Mouse (Mus musculus) spleen, postnatal 10 days (tissue): ENCODE measurements around the gene Kcnk3.

Experiments
- DNase-seq, 2 experiments: peaks; one replicate each; pipeline ENCODE4 v3.0.0; 2021 to 2022; ENCODE audit warnings: low spot score in 2 of 2

Kcnk3 gene

DNA sequence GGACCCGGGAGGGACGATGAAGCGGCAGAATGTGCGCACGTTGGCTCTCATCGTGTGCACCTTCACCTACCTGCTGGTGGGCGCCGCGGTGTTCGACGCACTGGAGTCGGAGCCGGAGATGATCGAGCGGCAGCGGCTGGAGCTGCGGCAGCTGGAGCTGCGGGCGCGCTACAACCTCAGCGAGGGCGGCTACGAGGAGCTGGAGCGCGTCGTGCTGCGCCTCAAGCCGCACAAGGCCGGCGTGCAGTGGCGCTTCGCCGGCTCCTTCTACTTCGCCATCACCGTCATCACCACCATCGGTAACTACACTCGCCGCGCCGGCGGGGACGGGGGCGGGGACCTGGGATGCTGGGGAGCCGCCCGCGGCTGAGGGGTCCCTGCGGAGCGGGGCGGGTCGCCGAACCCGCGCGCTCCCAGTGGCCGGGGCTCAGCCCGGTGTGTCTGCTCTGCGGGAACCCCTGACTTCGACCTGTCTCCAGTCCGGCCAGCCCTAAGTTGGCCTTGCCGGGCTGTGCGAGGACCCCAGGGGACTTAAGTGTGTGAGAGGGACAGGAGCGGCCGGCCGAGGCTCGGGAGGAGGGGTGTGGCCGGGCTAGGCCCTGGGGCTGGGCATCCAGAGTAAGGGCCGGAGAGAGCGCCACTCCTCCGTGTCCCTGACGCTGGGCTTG lies 465 bp downstream of the Kcnk3 start:
- DNase-seq = peak in 1 of 2 experiments; percentile 25

DNA sequence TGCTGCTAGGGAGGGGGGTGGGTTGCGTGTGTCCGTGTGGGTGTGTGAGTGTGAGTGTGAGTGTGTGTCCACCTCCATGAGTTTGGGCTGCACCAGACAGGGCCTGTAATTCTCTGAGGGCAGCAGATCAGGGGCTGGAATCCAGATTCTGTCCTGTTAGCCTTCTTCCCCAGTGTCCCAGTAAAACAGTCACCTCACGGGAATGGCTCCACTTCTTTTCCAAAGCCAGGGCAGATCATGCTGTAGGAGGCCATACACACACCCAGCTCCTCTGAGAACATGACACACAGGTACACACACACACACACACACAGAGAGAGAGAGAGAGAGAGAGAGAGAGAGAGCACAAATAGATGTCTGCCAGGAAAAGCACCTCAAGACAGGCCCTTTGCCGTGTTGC lies 1.1 kb downstream of the Kcnk3 start:
- no peak for DNase-seq

DNA sequence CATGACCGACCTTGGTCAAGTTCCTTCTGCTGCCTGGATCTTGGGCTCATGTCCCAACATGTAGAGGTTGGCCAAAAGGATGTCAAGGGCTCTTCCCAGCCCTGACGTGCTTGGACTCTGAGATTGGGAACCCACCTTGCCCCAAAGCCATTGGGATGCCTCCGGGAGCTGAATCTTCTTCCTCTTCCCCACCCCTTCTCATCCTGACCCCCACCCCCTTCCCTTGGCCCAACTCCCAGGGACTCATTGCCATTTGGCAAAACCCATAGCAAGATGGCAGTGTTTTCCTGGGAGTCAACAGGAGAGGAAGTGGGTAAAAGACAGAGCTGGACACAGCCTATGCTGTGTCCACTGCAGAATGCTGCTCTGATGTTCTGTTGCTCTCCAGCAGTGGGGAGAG lies 1.6 kb downstream of the Kcnk3 start:
- no peak for DNase-seq

DNA sequence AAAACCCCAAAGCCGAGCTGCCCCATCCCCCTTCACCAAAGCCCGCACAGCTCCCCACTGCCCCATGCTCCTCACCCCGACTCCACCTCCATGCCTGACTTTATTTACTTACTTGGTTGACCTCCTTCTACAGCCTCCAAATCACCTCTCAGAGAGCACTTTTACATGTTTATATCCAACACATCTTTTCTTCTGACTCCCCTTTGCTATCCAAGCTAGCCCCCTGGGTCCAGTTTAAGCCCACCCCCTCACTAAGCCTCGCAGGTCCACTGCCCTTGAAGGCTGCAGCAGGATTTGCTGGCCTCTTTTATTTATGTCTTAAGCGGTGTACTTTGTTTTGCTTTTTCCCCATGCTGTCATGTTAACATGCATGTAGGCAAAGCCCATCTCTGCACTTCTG lies 2.3 kb downstream of the Kcnk3 start:
- DNase-seq = no peak

DNA sequence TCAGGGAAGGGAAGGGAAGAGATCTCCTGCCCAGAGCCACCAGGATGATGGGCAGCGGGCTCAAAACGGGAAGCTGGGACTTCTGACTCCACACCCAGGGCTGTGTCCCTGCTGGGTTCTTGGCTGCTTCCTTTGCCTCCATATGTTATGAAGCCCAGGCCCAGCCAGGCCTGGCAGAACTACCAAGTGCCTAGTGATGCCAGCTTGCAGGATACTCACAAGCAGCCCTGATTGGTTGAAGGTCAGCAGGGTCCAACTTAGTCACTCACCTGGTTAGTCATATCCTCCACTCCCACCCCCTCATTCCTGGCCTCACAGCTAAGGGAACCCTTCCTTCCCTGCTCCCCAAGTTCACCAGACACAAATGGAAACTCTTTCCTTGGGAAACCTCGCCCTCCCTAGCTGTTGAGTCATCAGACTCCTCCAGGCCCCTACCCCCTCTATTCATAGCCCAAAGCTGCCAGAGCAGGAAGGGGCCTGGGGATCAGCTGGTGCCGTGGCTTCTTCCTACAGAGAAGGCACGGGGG lies 3.3 kb downstream of the Kcnk3 start:
- no peak for DNase-seq

DNA sequence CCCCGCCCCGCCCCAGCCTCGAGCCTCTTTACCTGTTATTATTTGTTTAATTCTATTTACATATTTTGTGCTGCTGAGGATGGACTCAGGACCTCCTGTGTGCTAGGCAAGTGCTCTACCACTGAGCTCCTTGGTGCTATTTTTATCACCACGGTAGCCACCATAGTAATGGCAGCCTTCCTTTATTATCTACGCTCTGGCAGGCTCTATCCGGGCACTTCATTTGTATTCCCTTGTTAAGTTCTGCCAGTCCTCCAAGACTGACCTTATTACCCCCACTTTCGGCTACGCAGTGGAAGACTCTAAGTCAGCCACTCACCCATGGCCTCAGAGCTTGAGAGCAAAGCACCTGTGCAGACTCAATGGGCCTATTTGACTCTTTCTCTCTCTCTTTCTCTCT lies 3.8 kb downstream of the Kcnk3 start:
- no peak for DNase-seq

DNA sequence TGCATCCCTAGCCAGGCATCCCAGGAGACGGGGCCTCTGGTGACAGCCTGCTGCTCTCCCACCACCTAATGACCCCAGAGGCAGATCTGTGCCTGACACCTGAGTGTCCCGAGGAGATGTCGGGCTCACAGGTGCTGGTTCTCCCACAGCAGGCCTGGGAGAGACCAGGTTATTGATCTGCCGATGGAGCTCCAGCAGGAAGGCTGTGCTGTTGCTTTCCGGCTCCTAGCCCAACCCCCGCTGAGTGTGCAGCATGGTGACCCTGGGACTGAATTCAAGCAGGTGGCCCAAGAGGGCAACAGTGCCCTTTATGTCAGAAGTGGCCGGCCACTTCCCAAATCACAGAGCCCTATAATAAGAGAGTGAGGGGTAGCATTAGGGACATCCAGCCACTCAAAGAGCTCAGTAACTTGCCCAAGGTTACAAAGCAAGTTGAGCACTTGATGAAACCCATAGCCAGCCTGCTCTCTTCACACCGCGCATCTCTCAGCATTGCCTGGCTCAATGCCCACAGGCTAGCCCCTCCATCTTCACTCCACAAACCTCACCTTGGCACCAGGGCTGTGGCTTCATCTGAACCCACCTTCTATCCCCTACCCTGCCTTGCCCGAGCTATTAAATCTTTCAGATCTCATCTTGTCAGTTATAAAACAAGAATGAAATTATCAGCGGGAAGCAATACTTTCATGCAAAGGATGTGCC lies 4.5 kb downstream of the Kcnk3 start:
- DNase-seq = no peak

DNA sequence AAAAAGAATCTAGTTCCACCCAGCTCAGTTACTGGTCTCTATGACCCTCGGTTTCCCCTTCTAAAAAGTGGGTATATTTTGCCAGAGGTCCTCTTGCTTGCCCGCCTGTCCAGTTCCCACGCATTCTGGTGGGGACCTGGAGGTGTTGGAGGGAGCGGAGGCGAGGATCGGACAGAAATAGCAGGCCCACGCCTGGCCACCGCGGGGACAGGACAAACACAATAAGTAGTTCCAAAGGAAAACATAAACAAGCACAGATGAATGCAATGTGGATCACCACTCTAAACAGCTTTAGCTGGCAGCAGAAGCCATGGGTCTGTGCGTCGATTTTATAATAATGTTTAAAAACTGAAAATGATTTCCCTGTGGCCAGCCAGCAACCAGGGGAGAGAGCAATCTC lies 5.4 kb downstream of the Kcnk3 start:
- no peak for DNase-seq

DNA sequence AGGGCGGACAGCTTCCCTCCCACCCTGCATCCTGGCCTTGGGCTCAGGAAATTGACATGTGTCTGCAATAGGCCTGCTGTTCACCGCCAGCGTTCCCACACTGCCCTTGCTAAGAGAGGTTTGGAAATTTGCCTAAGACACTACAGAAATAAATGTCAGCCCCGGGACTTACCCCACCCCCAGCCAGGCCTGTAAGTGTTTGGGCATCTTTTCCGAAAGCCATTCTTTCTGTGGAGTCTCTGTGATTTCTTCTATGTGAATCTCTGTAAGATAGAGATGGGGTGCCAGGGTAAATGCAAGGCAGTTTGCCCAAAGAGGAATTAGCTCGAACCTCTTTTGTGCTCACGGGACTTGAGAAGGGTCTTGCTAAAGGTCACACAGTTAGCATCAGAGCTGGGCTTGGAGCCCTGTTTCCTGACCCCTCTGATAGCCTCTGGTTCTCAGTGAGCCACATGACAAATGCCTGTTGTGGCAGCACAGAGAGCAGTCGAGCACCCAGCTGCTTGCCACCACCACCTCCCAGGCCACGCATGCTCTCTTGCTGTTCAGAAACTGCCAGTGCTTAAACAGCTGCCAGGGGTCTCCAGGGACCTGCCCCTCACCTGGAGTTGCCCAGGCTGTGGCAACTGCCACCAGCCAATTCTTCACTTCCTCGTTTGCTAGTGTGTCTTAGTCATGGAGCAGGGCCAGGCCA lies 6.0 kb downstream of the Kcnk3 start:
- DNase-seq = peak; percentile 13 to 78

DNA sequence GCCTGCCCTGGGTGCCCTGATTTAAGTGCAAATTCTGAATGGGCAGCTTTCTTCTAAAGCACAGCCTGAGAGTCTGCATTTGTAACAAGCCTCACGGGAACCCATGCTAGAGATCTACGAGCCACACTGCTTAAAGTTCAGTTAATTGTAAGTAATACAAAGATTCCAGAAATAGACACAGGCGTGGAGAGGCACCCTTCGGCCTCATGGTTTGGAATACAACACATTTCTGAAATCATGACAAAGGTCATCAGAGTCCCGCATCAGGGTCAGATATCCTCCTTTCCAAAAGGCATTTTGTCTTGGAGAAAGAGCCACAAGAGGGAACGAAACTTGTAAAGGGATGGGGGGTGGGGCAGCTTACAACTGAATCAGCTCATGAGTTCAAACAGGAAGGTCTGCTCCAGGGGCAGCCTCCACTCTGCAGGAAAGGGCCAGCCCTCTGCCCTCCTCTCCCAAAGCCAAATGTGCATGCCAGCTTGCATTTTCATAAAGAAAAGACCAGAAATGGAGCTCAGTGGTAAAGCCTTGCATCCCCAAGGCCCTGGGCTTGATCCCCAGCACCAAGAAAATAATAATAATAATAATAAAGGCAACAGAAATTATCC lies 7.1 kb downstream of the Kcnk3 start:
- no peak for DNase-seq

DNA sequence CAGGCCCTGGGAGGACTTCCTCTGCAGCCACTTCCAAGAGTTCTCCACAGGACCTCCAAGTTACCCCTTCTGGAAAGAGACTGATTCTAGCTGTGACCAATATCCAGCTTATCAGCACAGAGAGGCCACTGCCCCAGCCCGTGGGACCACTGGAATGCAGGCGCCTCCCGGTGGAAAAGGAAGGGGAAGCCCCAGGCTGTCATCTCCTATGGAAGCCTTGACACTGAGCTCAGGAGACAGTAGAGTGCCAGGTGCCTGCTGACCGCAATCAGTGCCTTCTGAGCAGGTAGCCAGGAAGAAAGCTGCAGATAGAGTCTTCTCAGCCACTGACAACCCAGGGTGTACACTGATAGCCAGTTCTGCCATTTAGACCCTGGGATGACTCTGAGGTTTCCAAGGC lies 13.4 kb downstream of the Kcnk3 start:
- no peak for DNase-seq

DNA sequence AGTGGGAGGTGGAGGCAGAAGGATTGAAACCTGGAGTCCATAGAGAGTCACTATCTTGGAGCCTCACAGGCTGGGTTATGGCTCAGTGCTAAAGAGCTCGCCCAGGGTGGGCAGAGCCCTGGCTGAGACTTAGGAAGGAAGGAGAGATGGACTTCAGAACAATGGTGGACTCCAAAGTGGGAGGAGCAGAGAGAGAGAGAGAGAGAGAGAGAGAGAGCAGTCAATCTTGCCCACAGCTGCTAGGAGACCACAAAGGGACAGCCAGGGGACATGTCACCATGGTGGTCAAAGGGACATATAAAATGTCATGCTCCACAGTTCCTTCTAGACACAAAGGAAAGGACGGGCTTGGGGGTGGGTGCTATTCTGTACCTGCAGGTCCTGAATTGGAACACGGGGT lies 15.3 kb downstream of the Kcnk3 start:
- no peak for DNase-seq

DNA sequence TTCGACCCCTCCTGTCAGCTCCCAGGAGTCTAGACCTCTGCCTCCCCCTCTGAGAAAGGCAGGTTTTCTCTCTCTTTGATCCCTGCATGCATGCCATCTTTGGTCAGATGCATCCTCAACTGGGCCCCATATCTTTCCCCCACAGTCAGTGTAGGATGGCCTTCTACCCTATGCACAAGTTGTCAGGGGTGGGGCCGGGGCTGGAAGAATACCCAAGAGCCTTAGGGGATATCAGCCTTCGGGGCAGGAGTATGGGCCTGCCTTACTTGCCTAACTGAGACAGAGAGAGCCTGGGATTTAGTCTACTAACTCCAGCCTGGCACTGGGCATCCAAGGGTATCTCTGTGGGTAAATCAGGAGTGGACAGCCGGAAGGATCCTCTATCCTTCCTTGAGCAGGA lies 16.0 kb downstream of the Kcnk3 start:
- no peak for DNase-seq

DNA sequence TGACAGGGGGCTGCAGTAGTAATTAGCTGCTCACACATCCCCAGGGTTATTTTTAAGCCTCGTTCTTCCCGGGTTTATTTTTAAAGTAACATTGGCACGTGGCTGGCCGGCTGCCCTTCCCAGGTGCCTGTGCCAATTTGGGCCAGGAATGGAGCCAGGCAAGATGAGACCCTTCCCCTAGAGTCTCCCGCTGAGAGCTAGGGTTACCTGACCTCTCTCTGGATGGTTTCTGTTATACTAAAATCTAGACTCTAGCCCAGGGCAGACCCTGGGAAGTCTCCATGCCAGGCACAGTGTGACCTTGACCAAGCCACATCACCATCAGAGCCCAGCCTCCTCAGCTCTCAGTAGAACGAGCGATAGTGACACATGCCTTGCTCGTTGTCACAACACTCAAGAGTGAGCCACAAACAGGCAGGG lies 16.8 kb downstream of the Kcnk3 start:
- no peak for DNase-seq

DNA sequence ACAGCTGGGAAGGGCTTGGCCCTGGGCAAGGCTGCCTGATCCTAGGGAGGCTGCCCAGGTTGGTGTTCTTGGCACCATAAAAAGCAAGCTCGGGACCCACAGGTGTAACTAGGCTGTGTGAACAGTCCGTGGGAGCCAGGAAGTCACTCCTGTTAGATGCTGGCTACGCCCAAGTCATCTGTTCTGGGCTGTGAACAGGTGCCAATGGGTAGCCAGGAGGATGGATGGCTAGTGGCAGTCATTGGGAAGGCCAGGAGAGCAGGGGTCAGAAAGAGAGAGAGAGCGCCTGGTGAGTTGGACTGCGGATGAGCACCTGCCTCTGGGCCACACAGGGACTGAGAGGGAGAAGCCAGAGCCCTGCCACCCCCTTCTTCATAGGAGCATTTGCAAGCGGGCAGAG lies 17.7 kb downstream of the Kcnk3 start:
- DNase-seq = no peak

DNA sequence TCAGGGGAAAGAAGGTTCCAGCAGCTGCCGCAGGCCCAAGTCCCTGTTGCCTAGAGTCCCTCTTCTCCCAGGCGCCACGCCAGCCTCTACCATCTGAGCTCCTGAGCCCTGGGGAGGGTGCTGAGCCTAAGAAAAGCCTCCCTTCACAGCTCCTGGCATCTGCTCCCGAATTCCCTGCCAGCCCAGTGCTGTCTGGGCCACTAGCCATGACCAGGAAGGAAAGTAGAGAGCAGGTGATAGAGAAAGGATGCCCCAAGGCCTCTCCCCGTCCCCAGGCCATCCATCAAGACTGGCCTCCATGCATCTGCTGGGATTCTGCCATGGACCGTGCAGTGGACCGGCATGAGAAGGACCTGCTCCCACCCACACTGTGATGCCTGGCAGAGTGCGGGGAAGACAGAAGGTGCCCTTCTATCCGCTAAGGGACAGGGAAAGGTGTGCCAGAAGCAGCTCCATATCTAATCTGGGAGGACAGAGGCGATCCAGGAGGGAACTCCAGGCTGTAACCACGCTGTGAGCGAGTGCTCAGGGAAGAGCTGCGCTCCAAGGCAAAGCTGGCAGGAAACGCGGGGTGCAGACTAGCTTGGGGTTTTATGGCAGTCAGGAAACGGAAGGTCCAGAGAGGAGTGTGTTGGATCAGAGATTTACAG lies 18.6 kb downstream of the Kcnk3 start:
- DNase-seq = no peak

DNA sequence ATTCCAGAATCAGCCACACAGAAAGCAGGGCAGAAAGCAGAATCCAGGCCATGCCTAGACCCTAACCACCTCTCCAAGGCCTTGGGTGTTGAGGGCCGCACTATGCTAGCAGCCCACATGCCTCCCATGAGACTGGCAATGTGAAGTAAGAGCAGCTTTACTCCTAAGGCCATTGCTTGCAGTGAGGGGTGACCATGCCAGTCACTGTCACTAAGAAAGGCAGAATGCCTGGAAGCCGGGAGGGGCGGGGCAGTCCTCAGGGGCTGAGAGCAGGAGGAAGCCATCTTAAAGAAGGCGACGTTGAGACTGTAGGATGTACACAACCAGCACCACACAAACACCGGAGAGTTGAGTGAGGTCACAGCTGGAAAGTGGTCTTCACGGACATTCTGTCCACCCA lies 21.1 kb downstream of the Kcnk3 start:
- no peak for DNase-seq

DNA sequence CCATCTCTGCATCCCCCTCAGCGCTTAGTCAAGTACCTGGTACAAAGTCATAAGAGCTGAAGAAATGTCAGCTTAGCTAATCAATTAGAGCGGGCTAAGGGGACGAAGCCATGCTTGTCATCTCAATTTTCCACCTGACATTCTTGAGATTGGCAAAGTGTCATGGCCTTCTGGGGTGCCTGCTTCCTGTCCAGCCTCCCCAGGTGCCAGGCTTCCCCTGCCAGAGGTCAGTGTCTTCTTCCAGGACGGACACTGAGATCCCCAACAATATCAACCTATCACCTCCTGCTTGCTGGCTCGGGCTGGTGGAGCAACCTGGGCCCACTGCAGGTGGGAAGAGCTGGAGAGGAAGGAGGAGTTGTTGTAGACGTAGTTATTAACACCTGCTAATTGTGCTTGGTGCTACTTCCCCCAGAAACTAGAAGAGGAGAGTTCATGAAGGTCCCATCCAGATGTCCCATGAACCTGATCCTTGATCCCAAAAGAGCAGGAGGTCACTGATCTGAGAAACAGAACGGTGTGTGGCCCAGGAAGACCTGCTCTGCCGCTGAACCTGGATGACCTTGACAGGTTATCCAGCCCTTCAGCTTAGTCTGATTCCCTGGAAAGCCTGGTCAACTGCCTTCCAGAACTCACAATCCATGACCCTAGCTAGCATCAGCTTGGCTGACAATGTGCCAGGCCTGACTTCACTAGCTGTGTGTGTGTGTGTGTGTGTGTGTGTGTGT lies 22.1 kb downstream of the Kcnk3 start:
- DNase-seq = no peak

DNA sequence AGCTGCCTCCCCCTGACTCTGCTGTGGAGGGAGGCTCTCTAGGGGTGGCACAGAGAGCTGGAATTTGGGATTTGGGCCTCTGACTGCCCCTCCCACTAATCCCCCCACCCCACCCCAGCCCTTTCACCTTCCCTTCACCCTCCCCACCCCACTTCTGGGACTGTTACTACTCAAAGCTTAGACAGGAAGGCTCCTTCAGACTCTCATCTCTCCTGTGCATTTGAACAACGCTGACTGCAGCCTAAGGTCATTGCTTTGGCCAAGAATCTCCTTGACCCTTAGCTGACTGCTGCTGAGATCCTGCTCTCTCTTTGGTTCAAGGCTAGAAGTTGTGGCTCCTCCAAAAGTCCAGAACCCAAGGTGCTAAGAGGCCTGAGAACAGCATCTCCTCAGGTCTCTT lies 23.1 kb downstream of the Kcnk3 start:
- no peak for DNase-seq

DNA sequence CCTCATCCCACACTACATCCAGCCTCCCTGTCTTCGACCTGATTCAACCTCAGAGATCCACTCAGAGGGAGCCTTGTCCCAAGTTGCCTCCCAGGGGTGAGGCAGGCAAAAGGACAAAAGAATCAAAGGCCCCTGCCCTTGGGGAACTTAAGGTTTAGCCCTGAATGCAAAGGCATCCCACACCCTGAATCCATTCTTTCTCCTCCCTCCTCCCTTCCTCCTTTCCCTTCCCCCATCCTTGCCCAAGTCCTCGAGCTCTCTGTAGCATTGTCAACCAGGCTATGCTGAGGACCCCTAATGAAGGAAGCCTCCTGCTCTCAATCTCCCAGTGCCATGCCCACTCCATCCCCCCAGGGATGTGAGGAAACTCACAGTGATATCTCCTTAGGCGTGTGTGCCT lies 23.7 kb downstream of the Kcnk3 start:
- no peak for DNase-seq

DNA sequence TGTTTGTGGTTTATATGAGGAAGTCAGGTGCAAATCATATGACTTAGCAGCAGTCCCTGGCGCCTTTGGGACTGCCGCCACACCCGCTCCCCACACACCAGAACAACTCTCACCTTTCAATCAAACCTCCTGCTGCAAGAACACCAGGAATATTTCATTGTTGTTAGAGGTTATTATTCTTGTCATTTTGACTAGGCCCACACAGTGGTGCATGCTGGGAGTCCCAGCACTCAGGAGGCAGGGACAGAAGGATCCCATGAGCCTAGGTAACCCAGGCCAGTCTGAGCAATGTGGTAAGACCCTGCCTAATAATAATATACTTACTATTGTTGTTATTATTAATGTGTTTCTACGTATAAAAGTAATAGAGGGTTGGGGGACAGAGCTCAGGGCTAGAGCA lies 24.6 kb downstream of the Kcnk3 start:
- no peak for DNase-seq
